Mouse (Mus musculus): ENCODE results near the gene Zbtb14.

DNA sequence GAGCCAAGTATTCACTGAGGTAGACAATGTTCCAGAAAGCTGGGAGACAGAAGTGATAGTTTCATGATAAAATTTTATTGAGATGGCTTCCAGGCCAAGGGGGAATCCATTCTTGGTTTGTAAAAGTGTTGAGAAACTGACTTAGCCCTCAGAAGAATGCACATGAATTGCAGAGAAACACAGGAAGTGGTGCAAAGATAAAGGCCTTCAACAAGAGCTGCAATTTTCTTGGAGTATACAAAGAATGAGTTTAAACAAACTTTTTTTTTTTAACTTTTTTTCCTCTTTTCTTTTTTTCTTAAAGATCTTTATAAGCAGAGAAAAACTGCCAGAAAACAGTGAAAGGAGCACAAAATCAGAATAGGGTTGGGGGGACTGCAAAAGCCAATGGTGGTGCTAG, 33.3 kb downstream of the Zbtb14 start:
- TF ChIP-seq POLR2A (IDR thresholded peaks at IDR 0.05; ENCODE audit: borderline replicate concordance, insufficient read depth, low read length) (no peak), CTCF (IDR thresholded peaks at IDR 0.05; ENCODE audit: borderline replicate concordance, insufficient read depth, low read depth, low read length) (no peak)

All from cerebellum, adult 2 months (tissue).